Mouse (Mus musculus) left cerebral cortex, adult 2 months (tissue): ENCODE results near the gene Cenpw. TPM values are rescaled to one million over a fixed set of nuclear protein-coding genes. Genes with fewer than 3 reads are reported as not detected.
A peak's percentile ranks its signal among the peaks of the same experiment; 100 is the strongest.

ENCODE experiments used
- DNase-seq, 2 experiments: peaks; one replicate each; pipeline ENCODE4 v3.0.0; 2021 to 2022; ENCODE audit warnings: low spot score in 2 of 2, mixed read lengths in 1 of 2; ENCODE audit errors: extremely low spot score in 1 of 2
- H3K27ac ChIP-seq: fragments of 200-600 bp; 2 replicates; pipeline ENCODE4 v1.8.1; 2022
- H3K4me3 ChIP-seq: fragments of 200-600 bp; 2 replicates; pipeline ENCODE4 v1.8.1; 2022
- CTCF ChIP-seq: fragments of 200-600 bp; IDR thresholded peaks from 2 replicates; pipeline ENCODE4 v1.8.1; 2022; ENCODE audit warnings: antibody characterized with exemption, mild to moderate bottlenecking, moderate library complexity
- intact Hi-C: fragments of 180-260 bp; cut with DNase I; formaldehyde crosslinking; loops from one replicate; pipeline ENCODE4 v1.15.1; 2025
- long read RNA-seq, 2 experiments: library from polyadenylated mRNA; stranded (forward); transcript quantifications; one replicate each; pipeline ENCODE4 v2.0.0; 2021; ENCODE audit warnings: borderline mapping rate in 2 of 2
- total RNA-seq, 2 experiments: library from RNA; stranded (reverse); gene quantifications; 2 replicates each; pipeline ENCODE4 v1.2.3; 2021

The Cenpw gene
- total RNA-seq = 1 to 10 TPM; 1.7 to 2.2 TPM
- long read RNA-seq, experiment 1, transcript Cenpw-201 (3 exons, 1,532 nt) = major isoform, 8 of 8 reads
- long read RNA-seq, experiment 1, partial matches to known transcripts = 0 of 8 reads
- long read RNA-seq, experiment 1, other reads (novel, unspliced or antisense) = 0 of 8 reads
- long read RNA-seq, experiment 2, partial matches to known transcripts = 0 of 2 reads
- long read RNA-seq, experiment 2, other reads (novel, unspliced or antisense) = 0 of 2 reads

DNA sequence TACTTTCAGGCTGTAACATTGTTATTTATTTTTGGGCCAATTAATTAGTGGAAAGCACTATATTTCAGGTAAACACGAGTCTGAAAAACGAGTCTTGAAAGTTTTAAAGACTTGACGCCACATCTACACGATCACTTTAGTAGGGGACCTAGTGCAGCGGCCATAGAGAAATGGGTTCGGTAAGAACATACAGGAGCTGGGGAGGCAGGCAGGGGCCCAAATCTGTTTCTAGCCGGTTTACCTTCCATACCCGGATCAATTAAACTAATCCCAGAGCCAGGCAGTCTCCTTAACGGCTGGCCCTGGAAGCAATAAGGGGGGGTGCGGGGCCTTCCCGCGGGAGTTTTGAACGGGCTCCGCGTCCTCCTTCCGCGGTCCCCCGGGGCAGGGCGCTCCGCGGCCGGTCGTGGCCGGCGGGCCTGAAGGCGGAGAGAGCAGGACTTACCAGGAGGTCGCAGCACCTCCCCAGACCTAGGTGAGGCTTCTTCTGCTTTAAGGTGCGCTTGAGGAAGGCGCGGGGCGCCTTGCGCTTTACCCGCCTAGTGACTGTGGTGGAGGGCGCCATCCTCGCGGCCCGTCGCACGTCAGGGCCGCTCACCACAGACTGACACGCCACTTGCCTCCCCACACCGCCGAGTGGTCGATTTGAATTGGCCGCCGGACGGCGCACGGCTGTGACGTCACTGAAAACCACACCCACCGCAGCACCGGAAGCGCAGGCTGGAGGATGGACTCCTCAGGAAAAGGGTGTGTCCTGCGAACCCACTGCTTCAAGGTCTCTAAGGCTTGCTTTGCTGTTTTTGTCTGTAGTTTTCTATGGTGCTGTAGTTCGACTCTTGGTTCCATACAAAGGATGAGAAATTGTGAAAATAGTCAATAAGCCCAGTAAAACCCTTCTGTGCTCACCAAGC lies at the start of gene Cenpw:
TSS of gene Cenpw (minus strand) at position 645 of the 911 bp plus-strand sequence.
- peak; percentile 85 for DNase-seq
- intact Hi-C loops = no loop called here
- TF ChIP-seq CTCF = no peak; the same call in 1 of the 2 replicates
- peak within 1 kb of the TSS; percentile 66 for H3K4me3 ChIP-seq
- H3K27ac ChIP-seq = no peak within 1 kb of the TSS

DNA sequence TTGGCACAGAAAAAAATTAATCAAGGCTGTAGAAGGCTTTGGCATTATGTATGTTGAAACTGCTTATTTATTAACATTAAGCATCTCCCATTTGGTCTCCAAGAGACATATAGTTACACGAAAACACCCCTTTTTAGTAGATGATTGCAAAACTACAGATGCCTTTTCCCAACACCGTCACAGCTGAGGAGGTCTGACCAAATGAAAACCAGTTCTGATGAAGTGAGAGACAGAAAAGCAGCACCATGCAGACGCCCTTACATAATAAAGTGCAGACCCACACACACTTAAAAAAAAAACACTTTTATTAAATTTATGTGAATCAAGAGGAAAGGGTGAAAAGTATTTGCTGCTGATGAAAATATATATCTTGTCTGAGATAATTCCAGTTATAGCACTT lies 49.3 kb upstream of the Cenpw start:
- Histone ChIP-seq H3K4me3 (no peak overlapping the region), H3K27ac (no peak overlapping the region)
- TF ChIP-seq CTCF = no peak
- intact Hi-C loops = no loop called here
- DNase-seq = no peak

DNA sequence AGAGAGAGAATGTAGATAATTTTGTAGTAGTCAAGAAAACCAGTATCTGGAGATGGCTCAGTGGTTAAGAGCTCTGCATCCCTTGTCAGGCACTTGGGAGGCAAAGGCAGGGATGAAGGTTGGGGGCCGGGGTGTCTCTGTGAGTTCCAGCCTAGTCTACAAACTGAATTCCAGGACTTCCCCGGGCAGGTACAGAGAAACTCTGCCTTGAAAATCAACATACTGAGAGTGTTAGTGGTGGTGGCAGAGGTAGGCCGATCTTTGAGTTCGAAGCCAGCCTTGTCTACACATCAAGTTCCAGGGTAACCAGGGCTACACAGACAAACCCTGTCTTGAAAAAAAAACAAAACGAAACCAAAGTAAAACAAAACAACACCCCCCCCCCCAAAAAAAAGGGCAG lies 859 bp downstream of the Cenpw start:
- TF ChIP-seq CTCF = no peak
- DNase-seq = no peak
- intact Hi-C loops = no loop called here
- Histone ChIP-seq H3K27ac (no peak overlapping the region), H3K4me3 (no peak overlapping the region)

DNA sequence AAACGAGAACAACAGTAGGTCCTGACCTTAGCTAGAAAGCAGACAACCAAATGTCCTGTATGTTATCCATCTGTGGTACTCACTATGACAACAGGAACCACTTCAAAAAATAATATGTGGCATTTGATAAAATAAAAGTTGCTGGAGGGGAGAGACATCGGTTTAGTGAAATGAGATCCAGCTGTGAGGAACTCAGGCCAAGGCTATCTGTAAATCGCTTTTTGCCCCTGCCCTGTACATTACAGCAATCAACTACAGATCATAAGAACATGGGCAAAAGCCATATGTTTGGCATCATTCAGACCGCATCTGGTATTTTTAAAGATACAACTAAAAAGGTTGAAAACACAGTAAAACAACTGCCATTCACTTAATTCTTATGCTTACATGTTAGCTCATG lies 32.7 kb downstream of the Cenpw start:
- no peak for TF ChIP-seq CTCF
- intact Hi-C loops = no loop called here
- no peak for DNase-seq
- Histone ChIP-seq H3K4me3 (no peak overlapping the region), H3K27ac (no peak overlapping the region)
